Mouse (Mus musculus) intestine, embryonic 14.5 days (tissue): ENCODE data around the gene 4933434E20Rik. TPM values are rescaled to one million over a fixed set of nuclear protein-coding genes. Genes with fewer than 3 reads are reported as not detected.

Experiments
- ATAC-seq: fragments of 200-750 bp; cut with Nextera tagmentation; replicated peaks from 2 replicates; pipeline ENCODE4 v1.8.0; 2017; ENCODE audit warnings: low read depth, moderate number of reproducible peaks, moderate TSS enrichment, moderate library complexity; ENCODE audit not compliant: low FRiP score, low TSS enrichment
- DNase-seq: peaks from one replicate; pipeline ENCODE4 v3.0.0-alpha.2; 2018; ENCODE audit warnings: low spot score
- H3K27ac ChIP-seq: fragments of 300-500 bp; sonication (generic); 2 replicates; pipeline ENCODE4 v1.5.1; 2014; ENCODE audit warnings: low read depth, mild to moderate bottlenecking, control low read depth
- H3K27me3 ChIP-seq: fragments of 300-500 bp; sonication (generic); replicated peaks from 2 replicates; pipeline ENCODE4 v1.6.1; 2014; ENCODE audit warnings: low read length, control low read depth; ENCODE audit not compliant: control insufficient read depth, insufficient read depth
- H3K36me3 ChIP-seq: fragments of 300-500 bp; sonication (generic); 2 replicates; pipeline ENCODE4 v1.6.1; 2014; ENCODE audit warnings: low read length, control low read depth; ENCODE audit not compliant: control insufficient read depth, insufficient read depth
- H3K4me1 ChIP-seq: fragments of 300-500 bp; sonication (generic); replicated peaks from 2 replicates; pipeline ENCODE4 v1.6.1; 2014; ENCODE audit warnings: low read length, control low read depth, mixed read lengths; ENCODE audit not compliant: control insufficient read depth, insufficient read depth
- H3K4me2 ChIP-seq: fragments of 300-500 bp; sonication (generic); 2 replicates; pipeline ENCODE4 v1.6.1; 2014; ENCODE audit warnings: low read length
- H3K4me3 ChIP-seq: fragments of 300-500 bp; sonication (generic); 2 replicates; pipeline ENCODE4 v1.5.1; 2014; ENCODE audit warnings: low read depth, low read length, control low read depth, mixed read lengths
- H3K9ac ChIP-seq: fragments of 300-500 bp; sonication (generic); 2 replicates; pipeline ENCODE4 v1.6.1; 2014; ENCODE audit warnings: mild to moderate bottlenecking, low read length
- H3K9me3 ChIP-seq: fragments of 300-500 bp; sonication (generic); 2 replicates; pipeline ENCODE4 v1.6.1; 2016; ENCODE audit warnings: low read length, control low read depth; ENCODE audit not compliant: control insufficient read depth
- WGBS: fragments of 180-500 bp; shearing (Covaris S2); extraction: QIAGEN DNeasy Blood & Tissue Kit; methylation state at CpG from one replicate; pipeline ENCODE4 v1.1.7; 2014; 5-methylcytosine and 5-hydroxymethylcytosine counted together
- polyA plus RNA-seq: library from polyadenylated mRNA; unstranded; fragments of >200 nt; fragmentation: Nextera tagmentation; extraction: Ambion mirVana; gene quantifications from 2 replicates; pipeline ENCODE4 v1.2.1, GENCODE M21; 2014

The 4933434E20Rik gene
- polyA plus RNA-seq, 1 experiment from 2014 or later = 166 TPM

DNA sequence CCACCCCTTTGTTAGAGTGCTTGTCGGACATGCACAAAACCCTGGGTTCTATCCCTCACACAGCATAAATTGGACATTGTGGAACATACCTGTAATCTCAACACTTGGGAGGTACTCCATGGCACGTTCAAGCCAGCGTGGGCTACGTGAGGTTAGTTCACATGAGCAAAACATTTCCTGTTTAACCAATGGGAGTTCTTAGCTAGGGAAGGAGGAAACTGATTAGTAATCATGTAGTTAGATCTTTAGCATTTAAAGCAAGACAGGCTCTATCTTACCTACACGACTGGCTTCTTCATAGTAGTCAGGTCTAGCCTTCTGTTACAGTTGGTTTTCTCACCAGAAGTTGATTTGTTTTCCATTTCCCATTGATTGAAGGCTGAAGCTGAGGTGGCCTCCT is 34.6 kb downstream of the 4933434E20Rik start:
- ATAC-seq (no peak), DNase-seq (no peak)
- H3K27ac ChIP-seq = no peak overlapping the region
- H3K9ac ChIP-seq = no peak overlapping the region
- H3K4me3 ChIP-seq = no peak overlapping the region
- WGBS = 90% methylated on average over 5 of the region's 5 CpGs
- H3K4me2 ChIP-seq = no peak overlapping the region
- H3K36me3 ChIP-seq = peaks cover 56% of the 10 kb centered on the region
- H3K9me3 ChIP-seq = no peaks in the 10 kb centered on the region
- H3K27me3 ChIP-seq = no peaks in the 10 kb centered on the region
- H3K4me1 ChIP-seq = peaks cover 38% of the 10 kb centered on the region

DNA sequence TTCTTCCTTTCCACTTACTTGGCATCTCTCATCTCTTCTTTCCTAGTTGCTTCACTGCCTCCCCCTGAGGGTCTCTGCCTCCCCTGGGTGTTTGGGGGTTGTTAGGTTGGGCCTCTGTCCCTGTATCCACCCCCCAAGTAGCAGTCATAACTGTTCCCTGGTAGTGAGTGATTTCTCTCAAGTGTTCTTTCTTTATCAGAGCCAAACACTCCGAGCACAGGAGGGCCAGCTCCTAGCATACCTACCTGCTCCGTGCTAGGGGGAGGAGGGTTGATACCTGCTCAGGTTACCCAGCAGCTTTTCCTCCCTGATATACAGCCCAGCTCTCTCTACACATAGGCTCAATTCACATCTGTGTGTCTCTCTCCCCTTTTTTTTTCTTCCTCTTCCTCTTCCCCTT is 37.2 kb downstream of the 4933434E20Rik start:
- 92% methylated on average over 2 of the region's 2 CpGs for WGBS
- H3K9ac ChIP-seq = no peak overlapping the region

DNA sequence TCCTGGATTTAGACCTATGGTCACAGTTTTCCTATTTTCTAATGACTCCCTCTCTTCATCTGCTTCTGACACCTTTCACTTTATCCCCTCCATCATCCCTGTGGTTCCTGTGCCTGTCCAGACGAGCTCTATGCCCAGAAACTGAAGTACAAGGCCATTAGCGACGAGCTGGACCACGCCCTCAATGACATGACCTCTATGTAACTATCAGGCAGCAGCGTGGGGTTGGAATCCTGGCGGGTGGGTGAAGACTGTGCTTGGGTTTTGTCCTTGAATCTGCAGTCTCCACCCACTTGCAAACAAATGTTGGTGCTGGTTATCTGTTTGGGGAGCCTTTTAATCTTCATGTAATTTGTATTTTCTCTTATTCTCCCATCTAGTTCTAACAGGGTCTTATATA is 39.5 kb downstream of the 4933434E20Rik start:
- Histone ChIP-seq H3K4me1 (no peaks in the 10 kb centered on the region), H3K4me2 (no peak overlapping the region), H3K27me3 (no peaks in the 10 kb centered on the region), H3K9ac (no peak overlapping the region), H3K4me3 (no peak overlapping the region), H3K36me3 (peaks cover 100% of the 10 kb centered on the region), H3K27ac (no peak overlapping the region), H3K9me3 (no peaks in the 10 kb centered on the region)
- no peak for DNase-seq
- 66% methylated on average over 6 of the region's 6 CpGs for WGBS
- no peak for ATAC-seq

More for the DNA sequence above, 37.2 kb downstream of the 4933434E20Rik start:
- DNase-seq (no peak), ATAC-seq (no peak)
- Histone ChIP-seq H3K4me1 (peaks cover 16% of the 10 kb centered on the region), H3K27ac (no peak overlapping the region), H3K36me3 (peaks cover 78% of the 10 kb centered on the region), H3K27me3 (no peaks in the 10 kb centered on the region), H3K9me3 (no peaks in the 10 kb centered on the region), H3K4me2 (no peak overlapping the region), H3K4me3 (no peak overlapping the region)

DNA sequence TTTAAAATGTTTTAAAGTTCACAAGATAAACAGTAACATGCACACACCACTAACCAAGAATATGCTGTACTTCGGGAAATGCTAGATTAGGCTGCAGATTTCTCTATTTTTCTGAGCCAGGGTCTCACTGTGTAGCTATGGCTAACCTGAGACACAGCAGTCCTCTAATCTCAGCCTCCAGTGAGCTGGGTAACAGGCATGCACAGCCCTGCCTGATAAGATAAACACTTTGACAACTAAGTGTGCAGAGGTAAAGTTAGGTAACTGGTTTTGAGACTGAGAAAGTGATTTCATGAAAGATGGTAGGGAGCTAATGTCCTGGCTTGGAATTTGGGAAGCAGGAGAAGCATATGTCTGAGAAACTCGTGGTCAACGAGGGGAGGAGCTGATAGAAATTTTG is 43.0 kb downstream of the 4933434E20Rik start:
- Histone ChIP-seq H3K27ac (no peak overlapping the region), H3K27me3 (no peaks in the 10 kb centered on the region), H3K4me3 (no peak overlapping the region), H3K9me3 (no peaks in the 10 kb centered on the region), H3K9ac (no peak overlapping the region), H3K4me1 (no peaks in the 10 kb centered on the region), H3K4me2 (no peak overlapping the region), H3K36me3 (peaks cover 91% of the 10 kb centered on the region)
- no peak for DNase-seq
- WGBS = 89% methylated on average over 3 of the region's 3 CpGs
- ATAC-seq = no peak

DNA sequence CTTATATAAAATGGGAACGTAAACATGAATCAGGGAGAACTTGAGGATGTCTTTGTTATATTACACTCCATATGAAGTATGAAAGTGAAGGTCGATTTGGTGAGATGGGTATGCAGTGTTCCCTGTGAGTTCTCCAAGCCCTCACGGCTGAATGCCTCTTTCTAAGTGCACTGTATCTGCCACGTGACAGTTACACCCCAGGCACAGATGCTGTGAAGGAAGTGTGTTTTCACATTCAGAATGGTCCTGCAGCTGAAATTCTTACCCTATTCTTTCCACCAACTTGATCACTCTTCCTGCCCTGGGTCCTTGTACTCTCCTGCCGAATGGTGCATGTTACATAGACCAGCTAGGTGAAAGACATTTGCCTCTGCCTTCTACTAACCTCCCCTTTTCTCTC is 46.5 kb downstream of the 4933434E20Rik start:
- 85% methylated on average over 5 of the region's 5 CpGs for WGBS
- Histone ChIP-seq H3K36me3 (peaks cover 66% of the 10 kb centered on the region), H3K4me1 (no peaks in the 10 kb centered on the region), H3K27me3 (no peaks in the 10 kb centered on the region), H3K4me2 (no peak overlapping the region), H3K27ac (no peak overlapping the region), H3K9ac (no peak overlapping the region), H3K9me3 (no peaks in the 10 kb centered on the region), H3K4me3 (no peak overlapping the region)
- no peak for ATAC-seq
- no peak for DNase-seq

DNA sequence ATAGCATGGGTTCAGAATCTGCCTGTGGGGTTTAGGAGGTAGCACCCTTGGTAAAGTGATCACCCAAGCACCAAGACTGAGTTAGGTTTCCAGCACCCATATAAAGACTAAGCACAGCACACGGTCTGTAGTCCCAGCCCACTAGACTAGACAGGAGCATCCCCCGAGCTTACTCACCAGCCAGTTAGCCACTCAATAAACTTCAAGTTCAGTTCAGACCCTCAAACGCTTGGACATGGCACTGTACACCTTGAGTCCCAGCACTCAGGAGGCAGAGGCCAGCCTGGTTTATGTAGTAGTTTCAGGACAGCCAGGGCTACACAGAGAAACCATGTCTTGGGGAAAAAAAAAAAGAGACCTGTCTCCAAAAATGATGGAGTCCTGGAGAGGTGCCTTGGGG is 49.6 kb downstream of the 4933434E20Rik start:
- no peak for DNase-seq
- H3K4me1 ChIP-seq = no peaks in the 10 kb centered on the region
- no peak overlapping the region for H3K4me3 ChIP-seq
- H3K9ac ChIP-seq = no peak overlapping the region
- no peak overlapping the region for H3K4me2 ChIP-seq
- H3K9me3 ChIP-seq = no peaks in the 10 kb centered on the region
- H3K27me3 ChIP-seq = no peaks in the 10 kb centered on the region
- no peak overlapping the region for H3K27ac ChIP-seq
- no peak for ATAC-seq
- WGBS = 91% methylated on average over 3 of the region's 3 CpGs
- peaks cover 36% of the 10 kb centered on the region for H3K36me3 ChIP-seq

DNA sequence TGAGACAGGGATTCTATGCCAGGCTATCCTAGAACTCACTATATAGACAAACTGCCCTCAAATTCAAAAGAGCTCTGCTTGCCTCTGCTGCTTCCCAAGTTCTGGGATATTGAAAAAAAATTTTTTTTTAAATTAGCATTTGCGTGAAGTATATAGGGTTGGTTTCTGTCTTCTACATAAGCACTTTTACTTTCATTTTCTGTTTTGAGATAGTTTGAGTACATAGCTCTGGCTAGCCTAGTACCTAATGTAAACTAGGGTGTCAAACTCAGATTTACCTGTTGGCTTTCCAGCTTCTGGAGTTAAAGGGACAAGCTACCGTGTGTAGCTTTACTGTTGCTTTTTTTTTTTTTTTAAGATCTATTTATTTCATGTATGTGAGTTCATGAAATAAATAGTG is 50.2 kb downstream of the 4933434E20Rik start:
- DNase-seq = no peak
- Histone ChIP-seq H3K4me2 (no peak overlapping the region), H3K27ac (no peak overlapping the region), H3K36me3 (peaks cover 30% of the 10 kb centered on the region), H3K27me3 (no peaks in the 10 kb centered on the region), H3K9me3 (no peaks in the 10 kb centered on the region), H3K9ac (no peak overlapping the region), H3K4me1 (no peaks in the 10 kb centered on the region), H3K4me3 (no peak overlapping the region)
- ATAC-seq = no peak
- 94% methylated on average over 2 of the region's 2 CpGs for WGBS

DNA sequence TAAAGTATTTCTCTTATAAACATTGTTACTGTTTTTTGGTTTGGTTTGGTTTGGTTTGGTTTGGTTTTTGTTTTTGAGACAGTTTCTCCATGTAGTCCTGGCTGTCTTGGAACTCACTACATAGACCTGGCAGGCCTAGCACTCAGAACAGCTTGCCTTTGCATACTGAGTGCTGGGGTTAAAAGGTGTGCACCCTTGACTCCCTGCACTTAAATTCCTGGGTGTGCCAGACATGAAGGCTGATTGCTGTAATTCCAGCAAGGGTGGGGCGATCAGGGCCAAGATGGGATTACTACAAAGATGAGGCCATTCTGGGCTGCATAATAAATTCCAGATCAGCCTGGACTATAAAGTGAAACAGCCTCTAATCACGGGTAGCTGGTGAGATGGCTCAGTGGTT is 50.8 kb downstream of the 4933434E20Rik start:
- H3K4me2 ChIP-seq = no peak overlapping the region
- H3K4me1 ChIP-seq = no peaks in the 10 kb centered on the region
- no peak overlapping the region for H3K4me3 ChIP-seq
- no peak overlapping the region for H3K9ac ChIP-seq
- H3K9me3 ChIP-seq = no peaks in the 10 kb centered on the region
- H3K27me3 ChIP-seq = no peaks in the 10 kb centered on the region
- WGBS = 74% methylated on average over 2 of the region's 2 CpGs
- H3K36me3 ChIP-seq = peaks cover 30% of the 10 kb centered on the region
- no peak for DNase-seq
- no peak overlapping the region for H3K27ac ChIP-seq
- ATAC-seq = no peak; the same call in 1 of the 2 replicates

DNA sequence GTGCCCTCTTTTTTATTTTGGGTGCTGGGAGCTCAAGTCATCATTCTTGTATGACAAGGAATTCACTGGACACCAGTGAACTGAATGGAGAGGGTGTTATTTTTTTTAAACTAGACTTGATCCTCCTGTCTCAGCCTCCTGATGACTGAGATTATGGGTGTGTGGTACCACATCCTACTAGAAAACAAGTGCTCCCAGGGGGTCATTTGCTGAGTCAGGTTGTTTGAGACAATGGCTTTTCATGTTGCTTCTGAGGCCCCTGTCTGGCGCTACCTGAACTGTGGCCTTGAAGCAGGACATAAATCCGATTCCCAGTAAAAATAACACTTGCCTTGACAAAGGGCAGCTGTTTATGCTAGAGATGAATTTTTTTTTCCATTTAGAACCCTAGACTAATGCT is 51.7 kb downstream of the 4933434E20Rik start:
- Histone ChIP-seq H3K9me3 (no peaks in the 10 kb centered on the region), H3K4me1 (no peaks in the 10 kb centered on the region), H3K4me3 (no peak overlapping the region), H3K36me3 (peaks cover 23% of the 10 kb centered on the region), H3K27me3 (no peaks in the 10 kb centered on the region), H3K4me2 (no peak overlapping the region), H3K27ac (no peak overlapping the region), H3K9ac (no peak overlapping the region)
- no peak for DNase-seq
- ATAC-seq = no peak
- 62% methylated on average over 2 of the region's 2 CpGs for WGBS
